Mouse (Mus musculus) ES-E14 (cell line): ENCODE measurements around the gene Nelfb. TPM values are rescaled to one million over a fixed set of nuclear protein-coding genes. Genes with fewer than 3 reads are reported as not detected.

Experiments used
- DNase-seq: peaks from one replicate; pipeline ENCODE4 v3.0.0-alpha.2; 2013; ENCODE audit warnings: low read depth, low spot score
- H3K27ac ChIP-seq: 2 replicates; pipeline ENCODE4 v1.5.1; 2012; ENCODE audit warnings: low read depth, mild to moderate bottlenecking, low read length, moderate library complexity, mixed read lengths; ENCODE audit not compliant: poor library complexity, insufficient read depth, severe bottlenecking
- H3K36me3 ChIP-seq: 2 replicates; pipeline ENCODE4 v1.6.1; 2012; ENCODE audit warnings: mild to moderate bottlenecking, low read length, moderate library complexity, mixed read lengths; ENCODE audit not compliant: control insufficient read depth, poor library complexity, insufficient read depth, severe bottlenecking
- H3K4me1 ChIP-seq, 2 experiments: fragments of 150-350 bp in 1 of 2; sonication (generic) in 1 of 2; 2 replicates each; pipeline ENCODE4 v1.6.1; 2012; ENCODE audit warnings: low read length in 2 of 2, mild to moderate bottlenecking in 1 of 2, mixed read lengths in 1 of 2; ENCODE audit not compliant: control insufficient read depth in 2 of 2, insufficient read depth in 2 of 2, poor library complexity in 1 of 2
- H3K4me3 ChIP-seq, 2 experiments: fragments of 150-350 bp in 1 of 2; sonication (generic) in 1 of 2; 2 replicates each; pipeline ENCODE4 v1.5.1; 2012; ENCODE audit warnings: low read length in 2 of 2, low read depth in 1 of 2, mild to moderate bottlenecking in 1 of 2, mixed read lengths in 1 of 2; ENCODE audit not compliant: insufficient read depth in 1 of 2, poor library complexity in 1 of 2, severe bottlenecking in 1 of 2
- H3K9ac ChIP-seq: 2 replicates; pipeline ENCODE4 v1.6.1; 2012; ENCODE audit warnings: low read depth, mild to moderate bottlenecking, low read length, mixed read lengths; ENCODE audit not compliant: poor library complexity, insufficient read depth, severe bottlenecking
- H3K9me3 ChIP-seq: fragments of 150-350 bp; sonication (generic); 2 replicates; pipeline ENCODE4 v1.6.1; 2012; ENCODE audit warnings: low read depth, mild to moderate bottlenecking, low read length; ENCODE audit not compliant: control insufficient read depth, insufficient read depth
- CHD2 ChIP-seq: IDR thresholded peaks from 2 replicates; pipeline ENCODE4 v1.6.1; 2014; ENCODE audit warnings: mild to moderate bottlenecking, low read depth, low read length, inconsistent platforms
- HCFC1 ChIP-seq: IDR thresholded peaks from 2 replicates; pipeline ENCODE4 v1.6.1; 2012; ENCODE audit warnings: low read length, inconsistent platforms, borderline replicate concordance; ENCODE audit not compliant: insufficient read depth
- MAFK ChIP-seq: IDR thresholded peaks from 2 replicates; pipeline ENCODE4 v1.6.1; 2014; ENCODE audit warnings: mild to moderate bottlenecking, low read depth, low read length, inconsistent platforms; ENCODE audit not compliant: insufficient read depth
- ZC3H11A ChIP-seq: IDR thresholded peaks from 2 replicates; pipeline ENCODE4 v1.6.1; 2012; ENCODE audit warnings: low read depth, mild to moderate bottlenecking, inconsistent platforms, low read length, borderline replicate concordance
- ZNF384 ChIP-seq: IDR thresholded peaks from 2 replicates; pipeline ENCODE4 v1.6.1; 2012; ENCODE audit warnings: low read depth, low read length, inconsistent platforms
- in situ Hi-C, 2 experiments: fragments of 600-800 bp; cut with MboI; formaldehyde crosslinking; loops; one replicate each; pipeline ENCODE4 v1.15.1; 2025; ENCODE audit warnings: low sequenced_read_pairs in 2 of 2, inconsistent platforms in 1 of 2; ENCODE audit not compliant: unreplicated experiment in 2 of 2
- total RNA-seq: library from RNA; depleted of rRNA; stranded (reverse); fragments of 300-350 nt; gene quantifications from 2 replicates; pipeline ENCODE4 v1.2.3, GENCODE M21; 2012

The Nelfb gene
- total RNA-seq, 1 experiment: 50.9 TPM

DNA sequence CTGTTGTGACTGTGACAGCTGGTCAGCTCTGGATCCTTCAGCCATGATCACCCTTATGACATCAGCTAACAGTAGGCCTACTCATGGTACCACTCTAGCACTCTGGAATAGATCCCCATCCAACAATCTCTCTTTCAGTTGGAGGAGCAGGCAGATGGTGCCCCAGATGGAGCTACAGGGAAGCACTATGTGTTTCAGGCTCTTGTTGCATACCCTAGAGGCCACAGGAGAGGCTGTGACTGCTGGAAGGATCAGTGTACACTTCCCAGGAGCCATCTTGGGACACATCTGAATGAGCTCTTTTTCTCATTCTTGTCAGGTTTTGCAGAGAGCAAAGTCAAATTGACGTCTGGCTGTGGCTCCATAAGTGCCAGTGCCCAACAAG, 39.5 kb downstream of the Nelfb start:
- no peak for DNase-seq
- in situ Hi-C loops: no loop called here
- H3K27ac ChIP-seq: no peak overlapping the region
- no peaks in the 10 kb centered on the region for H3K36me3 ChIP-seq
- H3K9me3 ChIP-seq: no peaks in the 10 kb centered on the region
- H3K4me3 ChIP-seq: no peak overlapping the region
- peaks cover 6 to 21% of the 10 kb centered on the region in 2 experiments; a peak in 3 of 4 replicates for H3K4me1 ChIP-seq
- no peak for TF ChIP-seq ZC3H11A
- no peak for TF ChIP-seq MAFK
- no peak for TF ChIP-seq CHD2
- TF ChIP-seq HCFC1: no peak
- no peak for TF ChIP-seq ZNF384
- no peak overlapping the region for H3K9ac ChIP-seq

- Histone ChIP-seq H3K4me1 (peaks cover 6 to 21% of the 10 kb centered on the region in 2 experiments; a peak in 3 of 4 replicates), H3K4me3 (no peak overlapping the region), H3K36me3 (no peaks in the 10 kb centered on the region), H3K9me3 (no peaks in the 10 kb centered on the region), H3K9ac (no peak overlapping the region), H3K27ac (no peak overlapping the region)
- TF ChIP-seq MAFK: no peak
- TF ChIP-seq HCFC1: no peak
- no peak for TF ChIP-seq ZNF384
- no peak for TF ChIP-seq CHD2
- TF ChIP-seq ZC3H11A: no peak
- no peak for DNase-seq
- in situ Hi-C loops: no loop called here
Observed at GRCm38 (mm10) chr2:25171101-25171768, 40.1 kb downstream of the Nelfb start.

DNA sequence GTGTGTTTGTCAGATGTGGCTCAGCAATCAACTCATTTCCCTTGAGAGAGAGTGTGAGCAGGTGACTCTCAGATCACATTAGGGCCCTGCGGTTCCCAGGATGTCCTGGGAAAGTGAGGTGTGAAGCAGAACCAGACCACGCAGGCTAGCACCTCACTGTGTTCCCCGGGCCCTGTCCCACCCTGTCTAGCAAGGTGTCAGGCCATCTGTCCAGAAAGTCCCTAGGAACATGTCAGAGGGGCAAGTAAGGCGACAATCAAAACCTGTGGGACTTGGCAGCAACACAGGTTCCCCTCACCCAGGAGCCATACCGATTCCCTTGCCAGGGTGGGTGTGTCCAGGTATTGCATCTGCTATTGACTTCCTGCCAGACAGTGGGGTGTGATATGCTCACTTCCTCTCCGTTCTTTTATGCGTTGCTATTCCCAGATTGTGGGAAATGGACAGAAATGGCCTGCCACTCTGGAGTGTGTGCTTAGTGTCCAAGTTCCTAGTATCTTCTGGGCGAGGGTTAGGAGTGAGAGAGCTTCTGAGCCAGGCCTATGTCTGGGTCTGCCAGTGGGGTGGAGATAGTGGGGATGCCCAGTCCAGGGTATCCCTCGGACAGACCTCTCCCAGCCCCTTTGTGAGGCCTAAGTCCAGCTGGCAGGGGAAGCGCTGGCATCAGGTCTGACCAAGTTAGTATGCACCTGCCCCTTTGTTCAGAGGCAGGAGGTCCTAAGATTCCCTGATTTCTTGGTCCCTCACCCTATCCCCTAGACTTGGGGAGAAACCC, 40.8 kb downstream of the Nelfb start:
- peaks cover 6 to 21% of the 10 kb centered on the region in 2 experiments; a peak in 3 of 4 replicates for H3K4me1 ChIP-seq
- TF ChIP-seq ZNF384: no peak
- no peak for TF ChIP-seq MAFK
- no peak for TF ChIP-seq CHD2
- TF ChIP-seq HCFC1: no peak
- no peak for TF ChIP-seq ZC3H11A
- H3K4me3 ChIP-seq: no peak overlapping the region
- no peak for DNase-seq
- no peak overlapping the region for H3K27ac ChIP-seq
- no peaks in the 10 kb centered on the region for H3K9me3 ChIP-seq
- no peak overlapping the region for H3K9ac ChIP-seq
- H3K36me3 ChIP-seq: no peaks in the 10 kb centered on the region
- in situ Hi-C loops: no loop called here

DNA sequence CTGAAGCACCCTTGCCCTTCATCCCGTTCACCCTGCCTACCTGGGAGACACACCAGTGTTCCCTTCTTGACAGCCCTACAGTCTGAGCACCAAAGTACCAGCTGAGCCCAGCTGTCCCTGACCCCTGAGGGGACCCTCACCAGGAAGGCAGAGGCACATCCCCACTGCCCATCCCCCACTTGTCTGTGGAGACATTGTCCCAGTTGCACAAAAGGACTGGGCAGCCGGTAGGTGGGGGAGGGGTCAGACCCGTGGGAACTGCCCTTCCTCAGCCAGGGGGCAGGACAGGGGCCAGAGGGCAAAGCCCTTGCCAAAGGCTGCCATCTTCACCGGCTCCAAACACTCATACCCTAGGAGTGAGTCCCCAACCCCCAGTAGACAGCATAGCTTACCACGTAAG, 41.5 kb downstream of the Nelfb start:
- H3K36me3 ChIP-seq: no peaks in the 10 kb centered on the region
- in situ Hi-C loops: no loop called here
- no peak overlapping the region for H3K27ac ChIP-seq
- peaks cover 6 to 21% of the 10 kb centered on the region in 2 experiments; a peak in 3 of 4 replicates for H3K4me1 ChIP-seq
- no peak for DNase-seq
- no peak overlapping the region for H3K9ac ChIP-seq
- H3K4me3 ChIP-seq: no peak overlapping the region
- no peaks in the 10 kb centered on the region for H3K9me3 ChIP-seq
- no peak for TF ChIP-seq ZC3H11A
- no peak for TF ChIP-seq CHD2
- TF ChIP-seq HCFC1: no peak
- no peak for TF ChIP-seq MAFK
- no peak for TF ChIP-seq ZNF384
